ENCODE assay signal across 18 mouse cellular contexts in genomic region chr3:80248611-80249010, GRCm38 (mm10).
DNase-seq lines count a peak whose midpoint lies in the region; ATAC-seq and TF ChIP-seq lines count a peak whose summit lies in the region.
"Had no signal": no experiment of that assay in that cellular context is flagged by ENCODE, and none has a peak within 500 bp of the region (broad histone marks: within the 10 kb centered on the region; RNA-seq: fewer than 3 reads in every experiment).

No protein-coding gene starts in this region.

- in situ Hi-C loops in Patski (cut with MboI; ENCODE audit: low pct_unique_long_range_greater_than_20kb): no loop called here

- ATAC-seq in Patski: peak; percentile 47
- ATAC-seq: intestine, embryonic 16.5 days had no signal

- intact Hi-C loops in gastrocnemius, postnatal 36 days (cut with DNase I): no loop called here

- peak; percentile 39 for DNase-seq in layer of hippocampus, adult 11-12 months (ENCODE audit: low spot score)
- DNase-seq in layer of hippocampus, postnatal 25 days (ENCODE audit: extremely low spot score in 1 of 2, low spot score in 1 of 2): no peak
- DNase-seq in 3T3-L1 (ENCODE audit: low read depth, low spot score): peak; percentile 65
- DNase-seq in Patski (ENCODE audit: low read depth, low spot score): peak; percentile 35
- DNase-seq in layer of hippocampus, adult 9-11 months: peak; percentile 67
- no peak for DNase-seq in gastrocnemius, postnatal 36 days
- no peak for DNase-seq in gastrocnemius, postnatal 25 days
- DNase-seq: adrenal gland, adult 2 months; cerebellum, postnatal 10 days; heart, adult 2 months; heart, postnatal 14 days; liver, embryonic 13.5 days; lung, postnatal 14 days; thymus, postnatal 14 days had no signal

- POLR2A ChIA-PET in Patski (lab: Charles Lee): no interaction called here

- CTCF ChIA-PET in Patski (lab: Charles Lee): interaction anchor here (0.7 to 2.1 kb wide), 2 partner anchors 10 to 13 kb away, joined by 3 to 8 read pairs; no protein-coding TSS in a partner anchor

- H3K27me3 ChIP-seq in Patski: no peaks in the 10 kb centered on the region
- H3K27me3 ChIP-seq: CH12.LX; liver, embryonic 13.5 days; midbrain, embryonic 12.5 days; neural tube, embryonic 12.5 days had no signal

- TF ChIP-seq CTCF in Patski (IDR thresholded peaks at IDR 0.05): no peak

Comparison
In these comparisons a context has a peak if more than half of its experiments do, and no peak if none do; other contexts are left out.
1. DNase-seq: peak in layer of hippocampus, adult 11-12 months (single experiment), 3T3-L1 (single experiment), Patski (single experiment) and layer of hippocampus, adult 9-11 months (single experiment); none in layer of hippocampus, postnatal 25 days (0 of 2), gastrocnemius, postnatal 36 days (0 of 2) and gastrocnemius, postnatal 25 days (single experiment).